Mouse (Mus musculus): ENCODE measurements around the gene Larp6. TPM values are rescaled to one million over a fixed set of nuclear protein-coding genes. Genes with fewer than 3 reads are reported as not detected.

Larp6 gene
- total RNA-seq, 2 experiments from 2014 or later, result 0.95 to 1.3 TPM

GRCm38 (mm10) chr9:60715271-60715670 lies 2.5 kb downstream of the Larp6 start:
- no peak for DNase-seq

- DNase-seq, result no peak
Measured at GRCm38 (mm10) chr9:60715828-60716227, 3.0 kb downstream of the Larp6 start.

GRCm38 (mm10) chr9:60718284-60718683 lies 5.5 kb downstream of the Larp6 start:
- DNase-seq, result peak; percentile 73

GRCm38 (mm10) chr9:60719687-60720086 lies 6.9 kb downstream of the Larp6 start:
- DNase-seq, result no peak

GRCm38 (mm10) chr9:60724968-60725367 lies 12.2 kb downstream of the Larp6 start:
- DNase-seq, result no peak

GRCm38 (mm10) chr9:60734321-60734720 lies 21.5 kb downstream of the Larp6 start:
- no peak for DNase-seq

GRCm38 (mm10) chr9:60739126-60739525 lies 26.3 kb downstream of the Larp6 start:
- DNase-seq, result no peak

- DNase-seq, result peak; percentile 25
Measured at GRCm38 (mm10) chr9:60741436-60741835, 28.6 kb downstream of the Larp6 start.

- DNase-seq, result peak; percentile 30
Measured at GRCm38 (mm10) chr9:60742516-60742915, 29.7 kb downstream of the Larp6 start.

GRCm38 (mm10) chr9:60743180-60743900 lies 30.6 kb downstream of the Larp6 start:
- DNase-seq, result peak; percentile 43

GRCm38 (mm10) chr9:60744171-60744969 lies 31.6 kb downstream of the Larp6 start:
- peak; percentile 70 for DNase-seq

- DNase-seq, result no peak
Measured at GRCm38 (mm10) chr9:60744971-60745370, 32.2 kb downstream of the Larp6 start.

GRCm38 (mm10) chr9:60746561-60746960 lies 33.8 kb downstream of the Larp6 start:
- no peak for DNase-seq

- DNase-seq, result no peak
Measured at GRCm38 (mm10) chr9:60747672-60748071, 34.9 kb downstream of the Larp6 start.

- no peak for DNase-seq
Measured at GRCm38 (mm10) chr9:60748191-60748590, 35.4 kb downstream of the Larp6 start.

- DNase-seq, result no peak
Measured at GRCm38 (mm10) chr9:60749105-60749504, 36.3 kb downstream of the Larp6 start.

- DNase-seq, result no peak
Measured at GRCm38 (mm10) chr9:60751098-60751497, 38.3 kb downstream of the Larp6 start.

- no peak for DNase-seq
Measured at GRCm38 (mm10) chr9:60751971-60752370, 39.2 kb downstream of the Larp6 start.

- no peak for DNase-seq
Measured at GRCm38 (mm10) chr9:60752636-60753035, 39.8 kb downstream of the Larp6 start.

- DNase-seq, result peak; percentile 86
Measured at GRCm38 (mm10) chr9:60756258-60756657, 43.5 kb downstream of the Larp6 start.

GRCm38 (mm10) chr9:60756866-60757740 lies 44.3 kb downstream of the Larp6 start:
- DNase-seq, result peak; percentile 20

GRCm38 (mm10) chr9:60757817-60758216 lies 45.0 kb downstream of the Larp6 start:
- peak; percentile 65 for DNase-seq
